Mouse (Mus musculus): ENCODE measurements around the gene Pex11a. TPM values are rescaled to one million over a fixed set of nuclear protein-coding genes. Genes with fewer than 3 reads are reported as not detected.

Gene Pex11a
- total and polyA plus RNA-seq, 3 experiments: 2.1 to 4.3 (median 3.4) TPM

DNA sequence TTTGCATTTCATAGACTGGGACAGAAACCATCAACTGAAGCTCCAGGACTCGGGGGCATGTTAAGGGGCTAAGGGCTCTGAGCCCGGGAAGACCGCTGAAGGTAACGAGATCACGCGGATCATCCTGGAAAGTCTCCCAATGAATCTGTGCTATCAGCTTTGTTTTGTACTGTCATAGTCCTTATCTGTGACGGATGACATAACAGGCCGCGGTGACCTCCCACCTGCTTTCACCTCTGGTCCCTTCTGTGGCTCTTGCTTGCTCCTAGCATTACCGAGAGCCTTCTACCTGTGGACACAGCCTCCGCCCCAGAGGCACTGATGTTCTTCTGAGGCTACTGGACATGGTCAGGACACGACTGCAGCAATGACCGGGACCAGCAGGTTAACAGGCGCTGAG is 6.4 kb downstream of the Pex11a start:
- H3K36me3 ChIP-seq (replicated peaks in 1 of 2; ENCODE audit: control insufficient read depth in 1 of 2, insufficient read depth in 1 of 2, low read length in 1 of 2): peaks cover 12 to 50% of the 10 kb centered on the region in 2 experiments
- no peaks in the 10 kb centered on the region for H3K4me1 ChIP-seq (ENCODE audit: control insufficient read depth in 1 of 2, insufficient read depth in 2 of 2)
- dilution Hi-C loops (cut with MboI; ENCODE audit: extremely low pct_ligation_motif_present, extremely low pct_unique_long_range_greater_than_20kb, low sequenced_read_pairs): no loop called here
- no peak overlapping the region for H3K27ac ChIP-seq (ENCODE audit: insufficient read depth, low read depth)
- DNase-seq (ENCODE audit: extremely low read depth): no peak
- H3K79me2 ChIP-seq (replicated peaks; ENCODE audit: control insufficient read depth, extremely low read depth, insufficient read depth, poor library complexity, severe bottlenecking): no peaks in the 10 kb centered on the region
- no peaks in the 10 kb centered on the region for H3K9me3 ChIP-seq (replicated peaks; ENCODE audit: low read length)
- peaks cover 2% of the 10 kb centered on the region for H3K27me3 ChIP-seq (replicated peaks)
- no peak overlapping the region for H3K9ac ChIP-seq (ENCODE audit: insufficient read depth, low read depth)
- H3K4me3 ChIP-seq (replicated peaks in 1 of 3; ENCODE audit: low read depth in 2 of 3, low read length in 2 of 3, poor library complexity in 1 of 3): no peak overlapping the region
- H3K4me2 ChIP-seq (ENCODE audit: insufficient read depth, low read depth, poor library complexity, severe bottlenecking): no peak overlapping the region
- in situ Hi-C loops (cut with MboI; ENCODE audit: low pct_ligation_motif_present, low pct_unique_long_range_greater_than_20kb, low sequenced_read_pairs): no loop called here
- TF ChIP-seq TCF12 (IDR thresholded peaks at IDR 0.05; ENCODE audit: low read depth, low read length) (no peak), GABPA (IDR thresholded peaks at IDR 0.05; ENCODE audit: insufficient replicate concordance, low read depth, low read length) (no peak), HCFC1 (IDR thresholded peaks at IDR 0.05; ENCODE audit: low read depth, low read length) (no peak), POLR2A (IDR thresholded peaks at IDR 0.05; ENCODE audit: low read depth, low read length) (no peak), MAX (IDR thresholded peaks at IDR 0.05; ENCODE audit: low read length) (no peak), SIN3A (IDR thresholded peaks at IDR 0.05; ENCODE audit: low read length) (no peak)

DNA sequence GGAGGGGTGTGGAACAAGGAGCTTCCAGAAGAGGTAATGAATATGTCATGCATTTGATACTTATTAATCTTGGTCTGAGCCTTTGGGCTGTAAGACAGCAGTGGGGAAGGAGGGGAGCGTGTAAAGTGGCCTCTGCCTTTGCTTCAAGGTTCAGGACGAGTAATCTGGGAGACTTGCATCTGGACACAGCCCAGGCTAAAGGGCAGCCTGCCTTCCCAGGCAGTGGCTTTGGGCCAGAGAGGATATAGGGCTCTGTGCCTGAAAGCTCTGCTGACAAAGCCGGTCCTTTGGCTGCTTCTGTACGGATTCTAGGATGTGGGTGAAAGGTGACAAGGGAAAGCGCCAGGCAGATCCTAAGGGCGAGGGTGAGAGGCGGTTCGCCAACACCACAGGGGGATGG is 8.4 kb downstream of the Pex11a start:
- Histone ChIP-seq H3K4me1 (ENCODE audit: control insufficient read depth in 1 of 2, insufficient read depth in 2 of 2) (peaks cover under 1 to 2% of the 10 kb centered on the region in 2 experiments; a peak in 1 of 4 replicates), H3K4me2 (ENCODE audit: insufficient read depth, low read depth, poor library complexity, severe bottlenecking) (no peak overlapping the region), H3K9ac (ENCODE audit: insufficient read depth, low read depth) (no peak overlapping the region), H3K79me2 (replicated peaks; ENCODE audit: control insufficient read depth, extremely low read depth, insufficient read depth, poor library complexity, severe bottlenecking) (no peaks in the 10 kb centered on the region), H3K27me3 (replicated peaks) (peaks cover 4% of the 10 kb centered on the region), H3K4me3 (replicated peaks in 1 of 3; ENCODE audit: low read depth in 2 of 3, low read length in 2 of 3, poor library complexity in 1 of 3) (no peak overlapping the region), H3K36me3 (replicated peaks in 1 of 2; ENCODE audit: control insufficient read depth in 1 of 2, insufficient read depth in 1 of 2, low read length in 1 of 2) (peaks cover 10 to 45% of the 10 kb centered on the region in 2 experiments), H3K27ac (ENCODE audit: insufficient read depth, low read depth) (no peak overlapping the region), H3K9me3 (replicated peaks; ENCODE audit: low read length) (no peaks in the 10 kb centered on the region)
- no peak for DNase-seq (ENCODE audit: extremely low read depth)
- in situ Hi-C loops (cut with MboI; ENCODE audit: low pct_ligation_motif_present, low pct_unique_long_range_greater_than_20kb, low sequenced_read_pairs) (no loop called here), dilution Hi-C loops (cut with MboI; ENCODE audit: extremely low pct_ligation_motif_present, extremely low pct_unique_long_range_greater_than_20kb, low sequenced_read_pairs) (no loop called here)
- TF ChIP-seq CHD1 (IDR thresholded peaks at IDR 0.05; ENCODE audit: low read depth, low read length) (no peak), MEF2A (IDR thresholded peaks at IDR 0.05; ENCODE audit: borderline replicate concordance, low read depth, low read length) (no peak), MAFK (IDR thresholded peaks at IDR 0.05; ENCODE audit: insufficient replicate concordance, low read length) (no peak)

GRCm38 (mm10) chr7:79732622-79733021 is 10.3 kb downstream of the Pex11a start, which contains the start of gene Plin1:
Gene Plin1, minus strand, starts transcription at chr7:79732903.
- H3K4me2 ChIP-seq (ENCODE audit: insufficient read depth, low read depth, poor library complexity, severe bottlenecking): no peak within 1 kb of the TSS
- no peak within 1 kb of the TSS for H3K27ac ChIP-seq (ENCODE audit: insufficient read depth, low read depth)
- no peaks in the 10 kb centered on the region for H3K9me3 ChIP-seq (replicated peaks; ENCODE audit: low read length)
- no peak within 1 kb of the TSS for H3K4me3 ChIP-seq (replicated peaks in 1 of 3; ENCODE audit: low read depth in 2 of 3, low read length in 2 of 3, poor library complexity in 1 of 3)
- no peak for DNase-seq (ENCODE audit: extremely low read depth)
- peaks cover 4 to 13% of the 10 kb centered on the region in 2 experiments; a peak in 2 of 4 replicates for H3K4me1 ChIP-seq (ENCODE audit: control insufficient read depth in 1 of 2, insufficient read depth in 2 of 2)
- H3K9ac ChIP-seq (ENCODE audit: insufficient read depth, low read depth): no peak within 1 kb of the TSS
- no peaks in the 10 kb centered on the region for H3K79me2 ChIP-seq (replicated peaks; ENCODE audit: control insufficient read depth, extremely low read depth, insufficient read depth, poor library complexity, severe bottlenecking)
- TF ChIP-seq MAX (IDR thresholded peaks at IDR 0.05; ENCODE audit: low read length): no peak
- no peak for TF ChIP-seq IRF4 (IDR thresholded peaks at IDR 0.05; ENCODE audit: low read depth, low read length)
- no peak for TF ChIP-seq NRF1 (IDR thresholded peaks at IDR 0.05; ENCODE audit: low read depth, low read length)
- TF ChIP-seq MYC (IDR thresholded peaks at IDR 0.05; ENCODE audit: low read depth, low read length): no peak
- no peak for TF ChIP-seq BHLHE40 (IDR thresholded peaks at IDR 0.05; ENCODE audit: low read depth, low read length)
- no peak for TF ChIP-seq SIN3A (IDR thresholded peaks at IDR 0.05; ENCODE audit: low read length)
- no peak for TF ChIP-seq RCOR1 (conservative IDR thresholded peaks at IDR 0.05; ENCODE audit: low read depth, low read length)
- no peak for TF ChIP-seq HCFC1 (IDR thresholded peaks at IDR 0.05; ENCODE audit: low read depth, low read length)
- no peak for TF ChIP-seq CHD1 (IDR thresholded peaks at IDR 0.05; ENCODE audit: low read depth, low read length)
- no peak for TF ChIP-seq CTCF (conservative IDR thresholded peaks at IDR 0.05 in 1 of 2, IDR thresholded peaks at IDR 0.05 in 1 of 2; ENCODE audit: low read depth in 2 of 2, low read length in 2 of 2)
- dilution Hi-C loops (cut with MboI; ENCODE audit: extremely low pct_ligation_motif_present, extremely low pct_unique_long_range_greater_than_20kb, low sequenced_read_pairs): no loop called here
- peaks cover 7% of the 10 kb centered on the region for H3K27me3 ChIP-seq (replicated peaks)
- in situ Hi-C loops (cut with MboI; ENCODE audit: low pct_ligation_motif_present, low pct_unique_long_range_greater_than_20kb, low sequenced_read_pairs): no loop called here
- peaks cover 6 to 29% of the 10 kb centered on the region in 2 experiments for H3K36me3 ChIP-seq (replicated peaks in 1 of 2; ENCODE audit: control insufficient read depth in 1 of 2, insufficient read depth in 1 of 2, low read length in 1 of 2)

All from CH12.LX (cell line).